Mouse (Mus musculus): ENCODE results near the gene Fadd.
A peak's percentile ranks its signal among the peaks of the same experiment; 100 is the strongest.

The Fadd gene

DNA sequence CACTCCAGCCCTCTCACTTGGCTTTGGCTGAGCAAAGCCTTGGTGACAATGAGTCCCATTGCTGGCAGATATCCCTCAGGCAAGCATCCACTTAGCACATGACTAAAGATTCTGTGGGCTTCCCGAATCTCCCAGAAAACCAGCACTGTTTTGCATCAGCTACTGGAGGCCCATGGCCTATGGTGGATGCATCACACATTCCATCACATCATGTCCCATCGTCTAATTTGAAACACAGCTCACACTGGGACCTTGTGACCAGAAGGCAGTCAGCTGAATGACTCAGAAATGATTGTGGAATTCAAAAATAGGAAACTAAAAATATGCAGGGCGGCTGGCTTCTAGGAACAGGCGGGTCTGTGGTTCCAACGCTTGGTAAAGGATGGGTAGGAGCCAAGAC, 4.4 kb downstream of the Fadd start:
- no peak for DNase-seq (ENCODE audit: low spot score)

DNA sequence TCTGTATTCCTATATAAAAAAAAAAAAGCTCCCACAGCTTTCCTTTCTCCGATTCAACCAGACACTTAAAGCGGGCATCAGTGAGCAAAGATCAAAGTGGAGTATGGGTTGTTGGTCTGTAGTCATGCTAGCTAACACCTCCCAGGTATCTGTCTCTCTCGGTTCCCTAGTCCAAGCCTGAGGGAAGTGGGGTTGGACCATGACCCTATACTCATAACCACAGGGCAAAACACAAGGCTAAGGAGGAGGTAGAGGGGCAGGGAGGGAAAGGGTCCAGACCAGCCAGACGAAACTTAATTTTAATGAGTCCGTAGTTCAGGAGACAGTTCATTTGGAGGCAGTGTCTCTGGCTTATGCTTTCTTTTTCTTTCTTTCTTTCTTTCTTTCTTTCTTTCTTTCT, 10.0 kb downstream of the Fadd start:
- no peak for DNase-seq (ENCODE audit: low spot score)

DNA sequence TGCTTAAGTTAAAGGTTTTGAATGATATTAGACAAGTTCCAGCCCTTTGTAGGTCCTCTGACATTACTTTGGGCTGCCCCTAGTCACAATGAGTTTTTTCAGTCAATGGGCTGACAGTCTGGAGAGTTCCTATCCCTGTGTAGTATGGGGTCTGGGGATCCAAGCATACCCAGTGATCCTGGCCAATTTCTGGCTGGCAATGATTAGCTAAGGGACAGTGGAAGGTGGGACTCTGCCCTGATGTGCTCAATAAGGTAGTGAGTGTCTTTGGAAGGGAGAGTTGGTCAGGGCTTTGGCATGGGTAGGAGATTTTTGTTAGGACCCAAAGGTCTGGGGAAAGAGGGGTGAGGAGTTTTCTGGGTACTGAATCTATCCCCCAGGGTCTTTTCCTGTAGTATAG, 10.7 kb downstream of the Fadd start:
- DNase-seq (ENCODE audit: low spot score) = no peak

DNA sequence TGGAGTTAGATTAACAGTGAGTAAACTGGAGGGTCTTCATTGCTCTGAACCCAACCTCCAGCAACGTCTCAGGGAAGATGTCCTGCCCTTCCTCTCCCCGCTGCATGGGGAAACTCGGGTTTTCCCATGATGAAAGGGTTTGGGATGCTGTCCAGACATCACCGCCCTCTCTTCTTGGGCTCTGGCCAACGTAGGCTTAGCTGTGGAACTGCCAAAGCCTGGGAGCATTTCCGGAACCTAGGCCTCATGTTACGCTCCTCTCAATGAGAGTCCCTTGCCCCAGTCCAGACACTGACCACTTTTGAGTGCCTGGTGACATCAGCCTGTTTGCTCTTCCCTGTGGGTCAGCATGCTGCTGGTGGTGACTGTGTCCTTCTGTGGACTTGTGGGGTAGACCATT, 12.8 kb downstream of the Fadd start:
- no peak for DNase-seq (ENCODE audit: low spot score)

DNA sequence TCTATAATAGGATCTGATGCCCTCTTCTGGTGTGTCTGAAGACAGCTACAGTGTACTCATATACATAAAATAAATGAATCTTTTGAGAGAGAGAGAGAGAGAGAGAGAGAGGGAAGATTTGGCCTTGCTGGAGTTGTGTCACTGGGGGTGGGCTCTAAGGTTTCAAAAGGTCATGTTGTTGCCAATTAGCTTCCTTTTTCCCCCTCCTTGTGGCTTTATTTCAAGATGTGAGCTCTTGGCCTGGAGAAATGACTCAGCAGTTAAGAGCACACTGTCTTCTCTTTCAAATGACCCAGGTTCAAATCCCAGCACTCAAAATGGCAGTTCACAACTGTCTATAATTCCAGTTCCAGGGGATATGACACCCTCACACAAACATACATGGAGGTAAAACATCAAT, 14.2 kb downstream of the Fadd start:
- no peak for DNase-seq (ENCODE audit: low spot score)

DNA sequence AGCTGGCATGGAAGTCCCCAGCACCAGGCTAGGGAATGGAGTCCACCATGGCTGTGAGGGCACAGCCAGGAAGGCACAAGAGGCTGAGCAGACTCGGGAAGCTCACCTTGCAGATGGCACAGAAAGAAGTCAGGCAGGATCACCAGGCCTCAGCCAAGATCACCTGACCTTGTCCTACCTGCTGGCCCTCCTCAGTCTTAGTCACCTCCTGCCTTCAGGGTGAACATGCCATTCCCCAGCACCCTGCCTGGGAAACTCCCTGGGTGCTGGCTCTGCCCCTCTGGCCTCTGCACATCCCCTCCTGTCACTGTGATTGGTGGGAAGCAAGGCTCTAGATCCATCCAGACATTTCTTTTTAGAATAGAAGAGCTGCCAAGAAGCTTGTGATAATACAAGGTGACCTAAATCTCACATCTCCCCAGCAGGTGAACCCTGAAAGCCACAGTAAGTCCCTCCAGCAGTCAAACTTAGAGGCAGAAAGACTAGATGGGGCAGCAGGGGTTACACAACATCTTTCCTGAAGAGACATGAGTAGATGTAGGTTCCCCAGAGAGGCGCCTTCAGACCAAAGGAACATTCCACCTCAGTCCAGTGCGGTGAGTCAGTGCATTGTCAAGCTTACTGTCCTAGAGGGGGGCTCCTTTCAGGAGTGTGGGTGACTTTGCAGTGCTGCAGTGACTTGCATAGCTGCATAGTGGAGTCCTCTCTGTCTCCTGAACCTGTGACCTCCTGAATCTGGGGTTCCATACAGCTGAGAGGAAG, 15.2 kb downstream of the Fadd start:
- no peak for DNase-seq (ENCODE audit: low spot score)

DNA sequence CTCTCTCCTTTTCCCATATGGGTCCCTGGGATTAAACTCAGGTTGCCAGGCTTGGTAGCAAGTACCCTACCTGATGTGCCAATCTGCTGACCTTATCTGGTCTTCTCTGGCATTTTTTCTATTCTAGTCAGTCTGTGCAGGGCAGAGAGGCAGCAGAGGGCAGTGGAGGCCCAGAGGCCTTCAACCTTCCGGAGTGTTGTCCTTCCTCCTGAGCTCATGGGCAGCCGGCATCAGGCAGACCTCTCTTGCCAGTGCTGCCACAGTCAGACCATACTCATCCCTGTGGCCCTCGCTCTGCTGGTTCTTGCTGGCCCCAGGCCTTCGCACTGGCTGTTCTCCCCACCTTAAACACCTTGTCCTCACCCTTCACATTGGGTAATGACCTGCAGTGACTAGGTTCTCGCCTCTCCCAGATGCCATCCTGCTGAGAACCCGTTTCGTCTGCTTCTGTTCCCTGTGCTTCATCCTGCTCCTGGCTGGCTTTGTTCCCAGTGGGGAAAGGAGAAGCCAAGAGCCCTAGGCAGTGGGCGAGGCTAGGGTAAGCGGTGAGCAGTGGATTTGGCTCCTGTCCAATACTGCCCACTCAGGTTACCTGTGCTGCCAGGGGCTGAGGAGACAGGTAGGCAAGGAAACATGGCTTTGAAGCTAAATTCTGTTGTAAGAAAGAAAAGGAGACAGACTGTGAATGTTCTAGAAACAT, 18.7 kb downstream of the Fadd start:
- DNase-seq (ENCODE audit: low spot score) = no peak

DNA sequence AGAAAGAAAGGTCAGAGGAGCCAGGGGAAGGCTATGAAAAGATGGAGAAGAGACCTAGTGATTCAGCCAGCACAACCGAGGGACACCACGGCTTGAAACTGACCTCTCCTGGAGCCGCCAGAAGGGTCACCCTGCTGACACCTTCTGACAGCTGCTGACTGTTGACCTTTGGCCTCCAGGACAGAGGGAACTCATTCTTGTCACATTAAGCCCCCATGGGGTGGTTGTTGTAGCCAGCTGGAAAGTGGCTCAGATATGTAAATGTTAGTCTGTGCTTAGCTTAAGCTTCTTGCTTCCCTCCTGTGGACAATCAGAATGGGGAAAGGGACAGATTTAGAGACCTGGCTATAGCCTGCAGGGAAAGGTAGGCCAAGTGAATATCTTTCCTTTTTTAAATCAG, 20.2 kb downstream of the Fadd start:
- no peak for DNase-seq (ENCODE audit: low spot score)

DNA sequence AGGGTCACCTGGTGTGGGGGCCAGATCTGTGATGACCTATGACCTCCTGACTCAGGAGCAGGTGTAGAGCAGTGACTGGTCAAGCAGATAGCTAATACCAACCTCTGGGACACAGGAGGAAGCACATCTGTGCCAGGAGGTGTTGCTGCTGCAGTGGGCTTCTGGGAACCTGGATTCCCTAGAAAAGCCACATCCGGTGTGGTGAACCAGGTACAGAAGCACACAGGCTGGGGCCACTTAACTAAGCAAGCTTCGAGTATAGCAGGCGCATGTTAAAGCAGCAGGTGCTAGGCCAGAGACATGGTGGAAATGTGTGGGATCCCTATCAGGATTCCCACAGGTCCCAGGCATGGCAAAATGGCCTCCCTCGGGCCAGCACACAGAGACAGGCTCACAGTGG, 21.7 kb downstream of the Fadd start:
- no peak for DNase-seq (ENCODE audit: low spot score)

DNA sequence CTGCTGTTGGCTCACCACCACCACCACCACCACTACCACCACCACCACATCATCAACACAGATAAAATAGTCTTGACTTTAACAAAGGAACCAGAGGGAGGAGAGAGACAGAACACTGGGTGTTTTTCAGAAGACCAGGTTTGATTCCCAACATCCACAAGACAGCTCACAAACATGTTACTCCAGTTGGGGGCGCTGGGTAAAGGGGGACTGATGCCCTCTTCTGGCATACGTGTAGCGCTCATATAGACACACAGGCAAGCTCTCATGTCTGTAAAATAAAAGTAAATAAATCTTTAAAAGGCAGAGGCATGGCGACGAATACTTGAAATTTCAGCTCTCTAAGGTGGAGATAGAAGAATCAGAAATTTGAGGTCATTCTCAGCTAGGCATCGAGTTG, 23.7 kb downstream of the Fadd start:
- DNase-seq (ENCODE audit: low spot score) = no peak

DNA sequence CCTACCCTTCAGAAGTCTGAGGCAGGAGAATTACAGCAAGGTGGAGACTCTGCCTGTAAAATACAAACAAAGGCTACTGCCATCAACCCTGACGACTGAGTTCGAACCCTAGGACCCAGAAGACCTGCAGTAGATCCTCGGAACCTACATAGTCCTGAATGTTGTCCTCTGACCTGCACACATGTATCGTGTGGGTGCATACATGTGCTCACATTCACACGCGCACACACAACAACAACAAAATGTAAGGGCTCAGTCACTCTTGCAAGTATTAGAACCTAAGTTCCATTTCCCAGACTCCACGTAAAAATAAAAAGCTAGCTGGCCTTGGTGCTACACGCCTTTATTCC, 28.2 kb downstream of the Fadd start:
- no peak for DNase-seq (ENCODE audit: low spot score)

DNA sequence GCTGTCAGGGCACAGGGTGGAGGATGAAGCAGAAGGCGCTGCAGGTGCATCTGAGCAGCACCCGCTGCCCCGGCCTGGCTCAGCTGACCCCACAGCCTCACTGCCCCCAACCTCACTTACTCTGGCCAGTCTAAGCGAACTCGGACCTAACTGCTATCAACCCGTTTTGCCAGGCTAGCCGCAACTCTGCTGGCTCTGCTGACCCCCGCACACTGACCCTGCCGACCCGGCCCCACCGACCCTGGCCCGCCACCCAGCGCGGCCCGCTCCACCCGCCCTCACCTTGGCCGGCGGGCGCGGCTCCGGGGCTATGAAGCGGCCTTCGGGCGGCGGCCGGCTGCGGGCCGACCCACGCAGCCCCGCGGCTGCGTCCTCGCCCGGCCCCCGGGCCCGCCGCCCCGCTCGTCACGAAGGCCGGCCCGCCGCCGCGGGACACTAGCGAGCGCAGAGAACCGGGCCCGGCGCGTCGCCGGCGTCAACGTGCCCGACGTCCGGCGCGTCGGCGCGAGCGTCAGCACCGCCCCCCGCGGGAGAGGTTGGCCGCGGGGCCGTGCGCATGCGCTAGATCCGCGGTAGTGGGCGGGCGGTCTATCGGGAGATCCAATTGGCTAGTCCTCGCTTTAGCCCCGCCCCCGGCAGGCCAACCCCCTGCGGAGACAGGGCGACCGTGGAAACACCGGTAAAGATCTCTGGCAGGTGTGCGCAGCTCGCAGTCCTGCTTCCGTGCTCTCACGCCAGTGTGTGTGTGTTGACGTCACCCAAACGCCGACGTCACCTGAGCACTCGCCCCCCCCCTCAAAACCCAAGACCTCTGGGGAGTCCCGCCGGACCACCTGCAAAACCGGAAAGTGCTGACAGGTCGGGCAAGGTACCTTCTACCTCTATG, 28.8 kb downstream of the Fadd start, which contains the start of gene Ppfia1:
Gene Ppfia1 (minus strand): TSS at position 493 of the 886 bp plus-strand sequence.
- DNase-seq (ENCODE audit: low spot score) = peak; percentile 94

DNA sequence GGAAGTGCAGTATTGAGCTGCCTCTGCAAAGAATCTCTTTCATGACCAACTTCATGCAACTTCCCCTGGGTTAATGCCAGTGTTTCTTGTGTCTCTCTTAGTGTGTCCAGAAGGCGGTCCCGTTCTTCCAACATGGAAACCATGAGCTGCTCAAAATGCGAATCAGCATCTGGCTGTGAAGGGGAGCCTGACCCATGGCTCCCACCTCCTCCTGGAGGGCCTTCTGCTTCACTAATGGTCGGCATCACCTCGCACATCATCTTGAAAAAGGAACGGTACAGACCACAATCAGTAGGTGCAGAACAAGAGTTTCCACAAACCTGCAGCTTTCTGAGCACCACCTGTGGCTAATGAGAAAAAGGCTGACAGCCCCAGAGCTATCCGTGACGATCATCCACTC, 30.0 kb downstream of the Fadd start:
- DNase-seq (ENCODE audit: low spot score) = no peak

DNA sequence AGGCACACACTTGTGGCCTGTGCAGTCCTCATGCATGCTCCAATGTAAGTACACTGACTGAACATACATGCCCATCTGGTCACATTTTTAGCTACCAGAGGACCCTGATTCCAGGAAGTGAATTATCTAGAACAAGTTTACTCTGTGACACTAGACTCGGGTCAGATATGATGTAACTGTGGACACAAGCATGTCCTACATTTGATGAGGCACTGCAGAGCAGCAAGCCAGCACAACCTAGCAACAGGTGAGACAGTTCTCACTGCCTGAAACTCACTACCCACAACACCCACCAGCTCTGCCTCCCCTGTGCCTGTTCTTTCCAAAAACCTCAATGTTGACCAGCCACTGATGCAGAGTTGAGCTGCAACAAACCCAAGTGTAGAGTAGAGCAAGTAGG, 31.5 kb downstream of the Fadd start:
- DNase-seq (ENCODE audit: low spot score) = no peak

DNA sequence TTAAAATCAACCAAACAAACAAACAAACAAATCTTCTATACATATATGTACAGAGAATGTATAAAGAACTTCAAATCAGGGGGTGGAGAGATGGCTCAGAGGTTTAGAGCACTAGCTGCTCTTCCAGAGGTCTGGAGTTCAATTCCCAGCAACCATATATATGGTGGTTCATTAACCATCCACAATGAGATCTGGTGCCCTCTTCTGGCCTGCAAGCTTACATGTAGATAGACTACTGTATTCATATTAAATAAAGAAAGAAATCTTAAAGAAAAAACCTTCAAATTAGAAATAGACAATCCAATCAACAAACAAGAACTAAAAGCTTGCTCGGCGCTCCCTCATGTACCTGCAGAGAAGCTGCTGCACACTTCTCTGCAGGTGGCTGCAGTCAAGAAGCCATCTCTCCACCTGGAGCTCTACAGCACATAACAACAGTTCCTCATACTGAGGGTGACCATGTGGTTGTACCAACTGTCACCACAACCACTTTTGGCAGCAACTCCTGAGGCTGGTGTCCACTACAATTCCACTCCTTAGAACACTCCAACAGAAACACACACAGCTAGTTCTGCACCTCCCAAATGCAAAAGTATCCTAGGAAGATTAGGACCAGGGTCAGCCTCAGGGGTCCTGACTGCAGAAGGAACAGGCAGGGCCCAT, 32.2 kb downstream of the Fadd start:
- no peak for DNase-seq (ENCODE audit: low spot score)

DNA sequence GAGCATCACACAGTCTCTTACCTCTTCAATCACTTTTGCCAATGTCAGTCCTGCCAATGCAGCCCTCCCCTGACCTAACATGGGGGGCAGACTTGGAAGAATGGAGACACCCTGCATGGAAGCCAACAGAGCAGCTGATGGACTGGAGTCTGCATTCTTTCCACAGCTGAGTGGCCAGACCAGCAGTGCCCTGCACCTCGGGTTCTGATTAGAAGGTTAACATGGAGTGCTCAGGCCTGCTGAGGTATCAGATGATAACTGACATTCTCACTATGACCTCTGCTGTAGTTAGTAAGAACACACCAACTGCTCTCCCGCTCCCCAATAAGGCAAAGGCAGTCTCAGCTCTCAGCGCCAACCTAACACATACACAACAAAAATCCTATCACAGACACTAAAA, 37.0 kb downstream of the Fadd start:
- DNase-seq (ENCODE audit: low spot score) = no peak

DNA sequence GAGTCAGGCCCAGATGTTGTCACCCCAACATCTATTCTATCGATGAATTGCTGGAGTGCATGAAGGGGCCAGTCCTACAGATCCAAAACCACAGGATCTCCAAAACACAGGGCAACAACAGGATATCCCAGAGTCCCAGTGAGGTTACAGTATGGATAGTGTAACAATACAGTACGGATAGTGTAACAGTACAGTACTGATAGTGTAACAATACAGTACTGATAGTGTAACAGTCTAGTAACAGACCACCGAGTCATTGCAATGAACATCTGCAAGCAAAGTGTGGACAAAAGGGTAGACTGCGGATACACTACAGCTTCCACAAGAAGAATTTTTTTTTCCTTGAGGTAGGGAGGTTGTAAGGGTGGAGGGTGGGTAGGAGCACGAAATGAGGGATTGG, 40.9 kb downstream of the Fadd start:
- no peak for DNase-seq (ENCODE audit: low spot score)

DNA sequence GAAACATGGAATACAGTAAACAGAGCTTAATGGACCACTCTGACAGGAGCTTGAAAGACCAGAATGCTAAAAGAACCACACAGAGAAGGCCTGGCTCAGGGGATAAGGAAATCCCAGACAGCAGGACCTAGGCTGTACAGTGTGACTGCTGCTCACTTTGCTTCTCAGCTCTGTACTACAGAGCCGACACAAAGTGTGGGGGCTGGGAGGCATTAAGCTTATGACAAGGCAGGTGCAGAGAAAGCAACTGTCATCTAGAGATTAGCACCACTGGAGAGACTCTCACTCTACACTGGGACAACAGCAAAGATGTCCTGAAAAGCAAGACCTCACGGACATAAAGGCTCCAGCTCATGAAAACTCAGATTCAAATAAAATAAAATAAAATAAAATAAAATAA, 43.1 kb downstream of the Fadd start:
- peak; percentile 60 for DNase-seq (ENCODE audit: low spot score)

DNA sequence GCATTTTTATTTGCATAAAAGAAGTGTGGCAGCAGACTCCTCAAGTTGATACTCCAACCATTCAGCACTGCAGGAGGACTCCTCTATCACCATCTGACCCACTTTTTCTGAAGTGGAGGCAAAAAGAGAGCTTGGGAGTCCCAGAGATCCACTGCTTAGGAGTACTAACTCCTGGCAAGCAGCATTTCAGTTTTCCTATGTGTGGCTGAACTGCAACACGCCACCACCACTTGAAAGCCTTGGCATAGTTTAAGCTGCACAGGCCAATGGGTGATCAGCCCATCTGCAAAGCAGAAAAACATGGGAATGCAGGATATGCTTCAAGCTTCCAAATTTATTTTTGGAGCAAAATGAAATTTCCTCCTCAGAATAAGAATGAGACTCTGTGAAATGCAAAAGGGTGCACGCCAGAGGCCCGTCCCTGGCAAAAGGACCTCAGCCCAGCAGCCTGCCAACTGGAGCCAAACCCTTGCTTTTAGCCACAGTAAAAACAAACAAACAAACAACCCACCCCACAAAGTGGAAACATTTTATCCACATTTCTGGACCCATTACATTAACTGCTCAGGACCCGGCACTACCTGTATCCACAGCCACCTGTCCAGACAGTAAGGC, 44.1 kb downstream of the Fadd start:
- DNase-seq (ENCODE audit: low spot score) = no peak

DNA sequence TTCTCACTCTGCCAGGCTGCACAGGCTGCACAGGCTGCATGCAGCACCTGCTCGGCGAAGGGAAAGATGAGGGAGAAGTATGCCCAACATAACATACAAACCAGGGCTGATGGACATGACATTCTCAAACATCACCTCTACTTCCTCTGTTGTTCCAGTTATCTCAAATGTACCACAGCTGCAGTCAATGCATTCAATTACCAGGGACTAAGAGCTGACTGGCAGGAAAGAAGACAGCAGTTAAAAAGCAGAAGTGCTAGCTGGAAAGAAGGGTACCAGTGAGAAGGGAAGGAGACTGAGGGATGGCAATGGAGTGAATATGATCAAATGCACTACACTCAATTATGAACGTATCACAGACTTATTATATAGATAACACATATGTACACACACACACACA, 45.9 kb downstream of the Fadd start:
- DNase-seq (ENCODE audit: low spot score) = no peak

DNA sequence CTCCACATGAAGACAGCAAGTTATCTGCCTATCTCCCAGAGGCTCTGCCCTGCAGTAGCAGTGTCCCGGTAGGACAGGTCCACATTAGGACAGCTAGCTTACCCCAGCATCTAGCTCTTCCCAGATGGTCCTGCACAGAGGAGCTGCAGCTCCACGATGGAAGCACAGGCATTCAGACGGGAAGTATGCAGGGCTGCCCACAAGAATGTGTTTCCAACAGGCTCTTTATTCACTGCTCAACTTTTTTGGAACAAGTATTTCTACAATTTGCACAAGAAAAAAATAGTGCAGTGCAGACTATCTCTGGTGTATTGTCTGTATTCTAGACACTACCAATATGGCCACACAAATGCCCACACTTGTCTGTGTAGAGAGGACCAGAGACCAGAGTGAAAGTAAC, 47.5 kb downstream of the Fadd start:
- DNase-seq (ENCODE audit: low spot score) = no peak
